Mouse (Mus musculus): ENCODE measurements at regions not wholly inside any gene's neighbourhood (a gene's known extent, or its start where the extent isn't known, plus 50 kb on each side); places are given as distances from the start of the nearest gene placed in this dataset.
A peak's percentile ranks its signal among the peaks of the same experiment; 100 is the strongest.

GRCm38 (mm10) chr1:186241112-186241511 lies 124.0 kb upstream of the Lyplal1 start:
- no peak for TF ChIP-seq NANOG (IDR thresholded peaks at IDR 0.05; ENCODE audit: borderline replicate concordance, low read length)
- peak; percentile 46 for TF ChIP-seq CTCF (conservative IDR thresholded peaks at IDR 0.05; ENCODE audit: low read length)
- TF ChIP-seq POU5F1 (IDR thresholded peaks at IDR 0.05; ENCODE audit: borderline replicate concordance, low read length), result no peak
